Mouse (Mus musculus) small intestine, adult 2 months (tissue): Measurements from ENCODE around the gene Tut7.
A peak's percentile ranks its signal among the peaks of the same experiment; 100 is the strongest.

ENCODE experiments used
- CTCF ChIP-seq: fragments of 200-500 bp; IDR thresholded peaks from 2 replicates; pipeline ENCODE4 v1.5.1; 2012; ENCODE audit warnings: low read depth, mild to moderate bottlenecking, control low read depth, inconsistent platforms, low read length, moderate library complexity, mixed read lengths; ENCODE audit not compliant: insufficient replicate concordance, insufficient read length; ENCODE audit errors: extremely low read depth
- POLR2A ChIP-seq: fragments of 200-500 bp; IDR thresholded peaks from 2 replicates; pipeline ENCODE4 v1.6.1; 2012; ENCODE audit warnings: low read depth, mild to moderate bottlenecking, control low read depth, inconsistent platforms, low read length, moderate library complexity

- TF ChIP-seq CTCF: peak; percentile 95
- no peak for TF ChIP-seq POLR2A
Measured at GRCm38 (mm10) chr13:59728378-59729093, 94.4 kb downstream of the Tut7 start.
